Comparison of ENCODE assay signal across 8 mouse cellular contexts in the genomic region with DNA sequence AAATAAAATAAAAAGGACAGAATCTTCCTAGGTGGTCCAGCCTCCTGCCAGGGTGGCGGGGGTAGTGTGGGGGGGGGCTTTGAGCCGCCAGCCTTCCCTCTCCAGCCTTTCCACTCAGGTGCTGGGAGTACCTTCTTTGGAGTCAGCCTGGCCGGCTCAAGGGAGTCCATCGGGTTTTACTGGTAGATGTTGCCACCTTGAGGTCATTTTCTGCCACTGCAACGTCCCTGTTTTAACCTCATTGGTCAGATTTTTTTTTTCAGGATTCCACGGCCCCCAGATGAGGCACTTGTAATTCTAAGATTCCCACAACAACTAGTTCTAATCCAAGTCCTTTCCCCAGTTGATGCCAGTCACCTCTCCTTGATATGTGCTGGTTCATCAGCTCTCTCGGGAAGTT. TPM values are rescaled to one million over a fixed set of nuclear protein-coding genes. Genes with fewer than 3 reads are reported as not detected.
DNase-seq lines count a peak whose midpoint lies in the region; ATAC-seq and TF ChIP-seq lines count a peak whose summit lies in the region.
"Had no signal": no experiment of that assay in that cellular context is flagged by ENCODE, and none has a peak within 500 bp of the region (broad histone marks: within the 10 kb centered on the region; RNA-seq: fewer than 3 reads in every experiment).

No protein-coding gene starts in this region.

- no peaks in the 10 kb centered on the region for H3K36me3 ChIP-seq in liver, embryonic 12.5 days
- no peaks in the 10 kb centered on the region for H3K36me3 ChIP-seq in hindbrain, postnatal 0 days (ENCODE audit: insufficient read depth, low read length)
- H3K36me3 ChIP-seq in liver, postnatal 0 days (replicated peaks; ENCODE audit: insufficient read depth, low read length), result no peaks in the 10 kb centered on the region
- H3K36me3 ChIP-seq: neural tube, embryonic 13.5 days had no signal

- no peak overlapping the region for H3K4me3 ChIP-seq in liver, embryonic 12.5 days
- H3K4me3 ChIP-seq in hindbrain, postnatal 0 days (ENCODE audit: low read length), result no peak overlapping the region
- H3K4me3 ChIP-seq in liver, postnatal 0 days (ENCODE audit: low read depth, low read length), result no peak overlapping the region
- H3K4me3 ChIP-seq: neural tube, embryonic 13.5 days had no signal

- WGBS in liver, embryonic 12.5 days (ENCODE audit: insufficient replicate concordance), result 8% methylated on average over 7 of the region's 7 CpGs
- WGBS in hindbrain, postnatal 0 days, result 7% methylated on average over 7 of the region's 7 CpGs
- 5% methylated on average over 7 of the region's 7 CpGs for WGBS in liver, postnatal 0 days (ENCODE audit: insufficient replicate concordance)

- no peak overlapping the region for H3K27ac ChIP-seq in liver, embryonic 12.5 days
- no peak overlapping the region for H3K27ac ChIP-seq in hindbrain, postnatal 0 days
- H3K27ac ChIP-seq in liver, postnatal 0 days (ENCODE audit: low read depth), result no peak overlapping the region
- H3K27ac ChIP-seq: neural tube, embryonic 13.5 days had no signal

- H3K4me2 ChIP-seq in liver, embryonic 12.5 days, result no peak overlapping the region
- no peak overlapping the region for H3K4me2 ChIP-seq in hindbrain, postnatal 0 days (ENCODE audit: low read depth, low read length)
- H3K4me2 ChIP-seq in liver, postnatal 0 days (ENCODE audit: low read depth, low read length), result no peak overlapping the region
- H3K4me2 ChIP-seq: neural tube, embryonic 13.5 days had no signal

- no peak for TF ChIP-seq EP300 in liver, postnatal 0 days (IDR thresholded peaks at IDR 0.05; ENCODE audit: low read depth)

- DNase-seq in liver, result peak; percentile 63
- peak; percentile 81 for DNase-seq in NIH3T3 (ENCODE audit: low read depth)
- peak; percentile 58 for DNase-seq in cerebellum, adult 9-11 months
- peak; percentile 87 for DNase-seq in hindbrain, postnatal 0 days (ENCODE audit: low spot score)
- peak; percentile 63 for DNase-seq in liver, postnatal 0 days
- peak; percentile 40 for DNase-seq in right cerebral cortex, postnatal 25 days

- H3K4me1 ChIP-seq in liver, embryonic 12.5 days, result peaks cover 12% of the 10 kb centered on the region
- H3K4me1 ChIP-seq in hindbrain, postnatal 0 days (ENCODE audit: insufficient read depth, low read length), result peaks cover 5% of the 10 kb centered on the region; the same call in 1 of the 2 replicates
- H3K4me1 ChIP-seq in liver, postnatal 0 days (ENCODE audit: insufficient read depth), result peaks cover 7% of the 10 kb centered on the region

- peak; percentile 88 for TF ChIP-seq CTCF in hindbrain, postnatal 0 days (IDR thresholded peaks at IDR 0.05; ENCODE audit: low read depth)
- peak; percentile 82 for TF ChIP-seq CTCF in liver, postnatal 0 days (IDR thresholded peaks at IDR 0.05; ENCODE audit: low read depth)

- ATAC-seq in liver, embryonic 12.5 days, result no peak
- no peak for ATAC-seq in hindbrain, postnatal 0 days
- no peak for ATAC-seq in liver, postnatal 0 days

- 0 out of 2 replicates have a peak, but pooled peaks cover 3% of the 10 kb centered on the region for H3K27me3 ChIP-seq in liver, embryonic 12.5 days (replicated peaks)
- H3K27me3 ChIP-seq in hindbrain, postnatal 0 days (ENCODE audit: insufficient read depth, low read length), result no peaks in the 10 kb centered on the region
- no peaks in the 10 kb centered on the region for H3K27me3 ChIP-seq in liver, postnatal 0 days (ENCODE audit: insufficient read depth, low read length)
- H3K27me3 ChIP-seq: neural tube, embryonic 13.5 days had no signal

- H3K9me3 ChIP-seq in liver, embryonic 12.5 days (replicated peaks), result peaks cover 7% of the 10 kb centered on the region; the same call in 1 of the 2 replicates
- no peaks in the 10 kb centered on the region for H3K9me3 ChIP-seq in hindbrain, postnatal 0 days (ENCODE audit: low read length)
- H3K9me3 ChIP-seq in liver, postnatal 0 days (ENCODE audit: low read length), result no peaks in the 10 kb centered on the region
- H3K9me3 ChIP-seq: neural tube, embryonic 13.5 days had no signal

- no peak overlapping the region for H3K9ac ChIP-seq in liver, embryonic 12.5 days
- no peak overlapping the region for H3K9ac ChIP-seq in hindbrain, postnatal 0 days (replicated peaks; ENCODE audit: low read length)
- H3K9ac ChIP-seq in liver, postnatal 0 days (replicated peaks), result no peak overlapping the region
- H3K9ac ChIP-seq: neural tube, embryonic 13.5 days had no signal

RNA-seq across cellular contexts. Expression of gene Slc29a3, which starts 4.4 kb away (rescaled TPM):
- 3.6 and 4.2 TPM in 2 replicates for polyA plus RNA-seq in liver, embryonic 12.5 days (2016; fragmentation: Nextera tagmentation; extraction: Ambion mirVana)
- total RNA-seq in hindbrain, postnatal 0 days (2014; rRNA removed), result 8.5 and 10.0 TPM in 2 replicates
- 9.1 and 9.3 TPM in 2 replicates for polyA plus RNA-seq in hindbrain, postnatal 0 days (2015; fragmentation: Nextera tagmentation; extraction: Ambion mirVana)
- polyA plus RNA-seq in liver, postnatal 0 days (2015; fragmentation: Nextera tagmentation; extraction: Ambion mirVana), result 3.4 and 3.9 TPM in 2 replicates
